13 mouse cellular contexts compared by ENCODE assay signal in genomic region chr15:25376914-25377313, GRCm38 (mm10). TPM values are rescaled to one million over a fixed set of nuclear protein-coding genes. Genes with fewer than 3 reads are reported as not detected.
DNase-seq lines count a peak whose midpoint lies in the region; ATAC-seq and TF ChIP-seq lines count a peak whose summit lies in the region.
"Had no signal": no experiment of that assay in that cellular context is flagged by ENCODE, and none has a peak within 500 bp of the region (broad histone marks: within the 10 kb centered on the region; RNA-seq: fewer than 3 reads in every experiment).

No protein-coding gene starts in this region.

- H3K4me1 ChIP-seq in hindbrain, embryonic 11.5 days (replicated peaks; ENCODE audit: control insufficient read depth, insufficient read depth, low read length) = no peaks in the 10 kb centered on the region
- H3K4me1 ChIP-seq in hindbrain, embryonic 10.5 days (replicated peaks) = peaks cover 40% of the 10 kb centered on the region
- H3K4me1 ChIP-seq in hindbrain, embryonic 13.5 days (replicated peaks) = peaks cover 91% of the 10 kb centered on the region
- peaks cover 29% of the 10 kb centered on the region for H3K4me1 ChIP-seq in midbrain, postnatal 0 days (ENCODE audit: insufficient read depth, low read length)

- intact Hi-C loops in gastrocnemius, adult 2 months (cut with DNase I) = no loop called here

- no peaks in the 10 kb centered on the region for H3K36me3 ChIP-seq in hindbrain, embryonic 11.5 days (ENCODE audit: control insufficient read depth, insufficient read depth, low read length)
- peaks cover 52% of the 10 kb centered on the region for H3K36me3 ChIP-seq in hindbrain, embryonic 10.5 days
- H3K36me3 ChIP-seq in hindbrain, embryonic 13.5 days = no peaks in the 10 kb centered on the region; the same call in 1 of the 2 replicates
- peaks cover 3% of the 10 kb centered on the region; the same call in 1 of the 2 replicates for H3K36me3 ChIP-seq in midbrain, postnatal 0 days (ENCODE audit: insufficient read depth, low read length)
- H3K36me3 ChIP-seq: heart, embryonic 12.5 days; limb, embryonic 15.5 days had no signal

- ATAC-seq in hindbrain, embryonic 11.5 days (ENCODE audit: low FRiP score) = peak; percentile 64; the same call in 1 of the 2 replicates
- peak; percentile 60 for ATAC-seq in hindbrain, embryonic 13.5 days (ENCODE audit: low FRiP score)
- peak; percentile 49 for ATAC-seq in midbrain, postnatal 0 days (ENCODE audit: low FRiP score)
- ATAC-seq in activated CD4-positive, CD25-positive, alpha-beta regulatory T cell, adult 4 months = no peak

- H3K9me3 ChIP-seq in hindbrain, embryonic 11.5 days (ENCODE audit: control insufficient read depth, low read length) = no peaks in the 10 kb centered on the region
- H3K9me3 ChIP-seq in hindbrain, embryonic 10.5 days = no peaks in the 10 kb centered on the region
- no peaks in the 10 kb centered on the region for H3K9me3 ChIP-seq in hindbrain, embryonic 13.5 days
- H3K9me3 ChIP-seq in midbrain, postnatal 0 days (ENCODE audit: low read length) = no peaks in the 10 kb centered on the region
- H3K9me3 ChIP-seq: heart, embryonic 12.5 days; limb, embryonic 15.5 days had no signal

- H3K27me3 ChIP-seq in hindbrain, embryonic 11.5 days (ENCODE audit: control insufficient read depth, insufficient read depth, low read length) = no peaks in the 10 kb centered on the region
- no peaks in the 10 kb centered on the region for H3K27me3 ChIP-seq in hindbrain, embryonic 10.5 days (ENCODE audit: insufficient read depth, poor library complexity, severe bottlenecking)
- H3K27me3 ChIP-seq in hindbrain, embryonic 13.5 days = no peaks in the 10 kb centered on the region
- no peaks in the 10 kb centered on the region for H3K27me3 ChIP-seq in midbrain, postnatal 0 days (ENCODE audit: insufficient read depth, low read length)
- H3K27me3 ChIP-seq: heart, embryonic 12.5 days; limb, embryonic 15.5 days had no signal

- DNase-seq in hindbrain, embryonic 11.5 days (ENCODE audit: low spot score) = no peak
- no peak for DNase-seq in hindbrain, embryonic 10.5 days (ENCODE audit: low spot score)
- DNase-seq in brain, embryonic 14.5 days (ENCODE audit: low read depth) = peak; percentile 52
- DNase-seq in midbrain, postnatal 0 days (ENCODE audit: low spot score) = no peak
- DNase-seq in urinary bladder, postnatal 10 days (ENCODE audit: low spot score) = no peak
- DNase-seq in gastrocnemius, adult 2 months = no peak
- DNase-seq: gastrocnemius, postnatal 10 days; kidney, postnatal 10 days; lung, postnatal 14 days had no signal

- H3K4me2 ChIP-seq in hindbrain, embryonic 11.5 days (replicated peaks; ENCODE audit: low read depth, low read length) = no peak overlapping the region
- H3K4me2 ChIP-seq in hindbrain, embryonic 13.5 days = peak overlapping the region; percentile 23
- H3K4me2 ChIP-seq in midbrain, postnatal 0 days (ENCODE audit: low read depth, low read length, poor library complexity, severe bottlenecking) = no peak overlapping the region
- H3K4me2 ChIP-seq: heart, embryonic 12.5 days; limb, embryonic 15.5 days had no signal

- TF ChIP-seq POLR2A in brain, embryonic 14.5 days (IDR thresholded peaks at IDR 0.05; ENCODE audit: borderline replicate concordance, extremely low read depth, insufficient read depth, insufficient read length, poor library complexity, severe bottlenecking) = no peak

- H3K27ac ChIP-seq in hindbrain, embryonic 11.5 days (ENCODE audit: low read depth, low read length) = no peak overlapping the region
- H3K27ac ChIP-seq in hindbrain, embryonic 10.5 days = no peak overlapping the region
- H3K27ac ChIP-seq in hindbrain, embryonic 13.5 days = 0 out of 2 replicates have a peak overlapping the region, but pooled peaks have one; percentile 19
- H3K27ac ChIP-seq in midbrain, postnatal 0 days (ENCODE audit: low read depth, low read length) = peak overlapping the region; percentile 38; the same call in 1 of the 2 replicates
- no peak overlapping the region for H3K27ac ChIP-seq in gastrocnemius, adult 2 months
- H3K27ac ChIP-seq: limb, embryonic 15.5 days had no signal

- no peak overlapping the region for H3K4me3 ChIP-seq in hindbrain, embryonic 11.5 days (ENCODE audit: low read depth, low read length)
- no peak overlapping the region for H3K4me3 ChIP-seq in hindbrain, embryonic 10.5 days
- H3K4me3 ChIP-seq in hindbrain, embryonic 13.5 days = no peak overlapping the region
- no peak overlapping the region for H3K4me3 ChIP-seq in midbrain, postnatal 0 days (ENCODE audit: low read depth, low read length)
- H3K4me3 ChIP-seq in gastrocnemius, adult 2 months = no peak overlapping the region
- H3K4me3 ChIP-seq: heart, embryonic 12.5 days; limb, embryonic 15.5 days had no signal

- no peak for TF ChIP-seq CTCF in brain, embryonic 14.5 days (IDR thresholded peaks at IDR 0.05; ENCODE audit: borderline replicate concordance, extremely low read depth, insufficient read depth, insufficient read length)
- TF ChIP-seq CTCF in midbrain, postnatal 0 days (IDR thresholded peaks at IDR 0.05) = no peak
- TF ChIP-seq CTCF in gastrocnemius, adult 2 months (IDR thresholded peaks at IDR 0.05) = no peak

- no peak overlapping the region for H3K9ac ChIP-seq in hindbrain, embryonic 11.5 days (ENCODE audit: low read depth, low read length)
- peak overlapping the region; percentile 9; the same call in 1 of the 2 replicates for H3K9ac ChIP-seq in hindbrain, embryonic 13.5 days
- no peak overlapping the region for H3K9ac ChIP-seq in midbrain, postnatal 0 days (replicated peaks; ENCODE audit: low read length, poor library complexity, severe bottlenecking)
- H3K9ac ChIP-seq: heart, embryonic 12.5 days; limb, embryonic 15.5 days had no signal

- 48% methylated on average over 3 of the region's 3 CpGs for WGBS in hindbrain, embryonic 11.5 days
- WGBS in hindbrain, embryonic 10.5 days = 61% methylated on average over 3 of the region's 3 CpGs
- WGBS in hindbrain, embryonic 13.5 days = 33% methylated on average over 3 of the region's 3 CpGs
- 29% methylated on average over 3 of the region's 3 CpGs for WGBS in midbrain, postnatal 0 days

RNA-seq across cellular contexts. Expression of gene Basp1, which starts 36.6 kb away (rescaled TPM):
- 130 and 214 TPM in 2 replicates for polyA plus RNA-seq in hindbrain, embryonic 11.5 days (2014; fragmentation: Nextera tagmentation; extraction: Ambion mirVana)
- 48.6 and 77.4 TPM in 2 replicates for polyA plus RNA-seq in hindbrain, embryonic 10.5 days (2016; fragmentation: Nextera tagmentation; extraction: Ambion mirVana)
- 631 and 795 TPM in 2 replicates for polyA plus RNA-seq in brain, embryonic 14.5 days (2012; rRNA removed)
- polyA plus RNA-seq in hindbrain, embryonic 13.5 days (2015; fragmentation: Nextera tagmentation; extraction: Ambion mirVana) = 202 and 215 TPM in 2 replicates
- 1,178 and 1,429 TPM in 2 replicates for total RNA-seq in midbrain, postnatal 0 days (2014; rRNA removed)
- polyA plus RNA-seq in midbrain, postnatal 0 days (2015; fragmentation: Nextera tagmentation; extraction: Ambion mirVana) = 480 and 547 TPM in 2 replicates
- polyA plus RNA-seq in activated CD4-positive, CD25-positive, alpha-beta regulatory T cell, adult 4 months (2017; shearing (Covaris generic)) = not detected
- total RNA-seq in gastrocnemius, adult 2 months (2021) = 1 to 10 TPM; 1.4 to 3.1 TPM

Comparison
In these comparisons a context has a peak if more than half of its experiments do, and no peak if none do; other contexts are left out.
1. H3K27ac ChIP-seq: peak in hindbrain, embryonic 13.5 days (single experiment) and midbrain, postnatal 0 days (single experiment); none in hindbrain, embryonic 11.5 days (single experiment), hindbrain, embryonic 10.5 days (single experiment) and gastrocnemius, adult 2 months (single experiment).
2. RNA of gene Basp1, which starts 36.6 kb away (polyA plus RNA-seq): 631 to 795 TPM in brain, embryonic 14.5 days, 480 to 547 TPM in midbrain, postnatal 0 days, 202 to 215 TPM in hindbrain, embryonic 13.5 days, 130 to 214 TPM in hindbrain, embryonic 11.5 days and 48.6 to 77.4 TPM in hindbrain, embryonic 10.5 days; not detected in activated CD4-positive, CD25-positive, alpha-beta regulatory T cell, adult 4 months; every median in the first group is over 10 times any median in the second.